27 mouse cellular contexts compared by ENCODE assay signal in genomic region chr12:39709850-39710249, GRCm38 (mm10).
DNase-seq lines count a peak whose midpoint lies in the region; ATAC-seq lines count a peak whose summit lies in the region.
"Had no signal": no experiment of that assay in that cellular context is flagged by ENCODE, and none has a peak within 500 bp of the region (broad histone marks: within the 10 kb centered on the region; RNA-seq: fewer than 3 reads in every experiment).

No protein-coding gene starts in this region.

- no peaks in the 10 kb centered on the region for H3K36me3 ChIP-seq in forebrain, embryonic 14.5 days (ENCODE audit: control insufficient read depth, insufficient read depth, low read length)
- H3K36me3 ChIP-seq in forebrain, embryonic 11.5 days (ENCODE audit: control insufficient read depth, insufficient read depth, low read length) = no peaks in the 10 kb centered on the region
- H3K36me3 ChIP-seq in hindbrain, embryonic 10.5 days = no peaks in the 10 kb centered on the region
- H3K36me3 ChIP-seq: hindbrain, embryonic 13.5 days; kidney, embryonic 15.5 days; neural tube, embryonic 13.5 days had no signal

- no peak overlapping the region for H3K4me2 ChIP-seq in forebrain, embryonic 14.5 days (ENCODE audit: low read length)
- no peak overlapping the region for H3K4me2 ChIP-seq in forebrain, embryonic 11.5 days (ENCODE audit: low read depth, low read length, severe bottlenecking)
- H3K4me2 ChIP-seq: hindbrain, embryonic 13.5 days; kidney, embryonic 15.5 days; liver, embryonic 11.5 days; neural tube, embryonic 13.5 days had no signal

- no peaks in the 10 kb centered on the region for H3K27me3 ChIP-seq in forebrain, embryonic 14.5 days (replicated peaks; ENCODE audit: control insufficient read depth, insufficient read depth, low read length)
- no peaks in the 10 kb centered on the region for H3K27me3 ChIP-seq in forebrain, embryonic 11.5 days (ENCODE audit: control insufficient read depth, insufficient read depth, low read length)
- no peaks in the 10 kb centered on the region for H3K27me3 ChIP-seq in hindbrain, embryonic 10.5 days (ENCODE audit: insufficient read depth, poor library complexity, severe bottlenecking)
- H3K27me3 ChIP-seq: hindbrain, embryonic 13.5 days; kidney, embryonic 15.5 days; neural tube, embryonic 13.5 days had no signal

- no peak overlapping the region for H3K4me3 ChIP-seq in forebrain, embryonic 14.5 days (ENCODE audit: low read depth, low read length)
- H3K4me3 ChIP-seq in forebrain, embryonic 11.5 days (ENCODE audit: low read depth, low read length) = no peak overlapping the region
- H3K4me3 ChIP-seq in hindbrain, embryonic 10.5 days = no peak overlapping the region
- H3K4me3 ChIP-seq: erythroblast, embryonic 14.5 days; hindbrain, embryonic 13.5 days; kidney, embryonic 15.5 days; myocyte; neural tube, embryonic 13.5 days had no signal

- DNase-seq in forebrain, embryonic 14.5 days (ENCODE audit: low spot score) = peak; percentile 24
- no peak for DNase-seq in forebrain, embryonic 11.5 days (ENCODE audit: low spot score)
- peak; percentile 13 to 28 for DNase-seq in layer of hippocampus, adult 8-10 months (ENCODE audit: low spot score in 2 of 2)
- no peak for DNase-seq in layer of hippocampus, postnatal 10 days (ENCODE audit: low spot score in 2 of 2)
- peak; percentile 12 for DNase-seq in right cerebral cortex, postnatal 25 days
- DNase-seq in right cerebral cortex, postnatal 14 days = no peak
- DNase-seq in hindbrain, embryonic 10.5 days (ENCODE audit: low spot score) = no peak
- DNase-seq: adrenal gland, postnatal 25 days; cerebellum, adult 11 months; cerebellum, adult 9-11 months; gastrocnemius, postnatal 25 days; kidney, adult 11 months; kidney, postnatal 36 days; liver, postnatal 0 days; right cerebral cortex, adult 18-20 months; spleen, adult 18-20 months; thymus, postnatal 14 days had no signal

- no peaks in the 10 kb centered on the region for H3K9me3 ChIP-seq in forebrain, embryonic 14.5 days (replicated peaks; ENCODE audit: control insufficient read depth, low read length)
- no peaks in the 10 kb centered on the region for H3K9me3 ChIP-seq in forebrain, embryonic 11.5 days (ENCODE audit: control insufficient read depth, low read length)
- H3K9me3 ChIP-seq in hindbrain, embryonic 10.5 days = no peaks in the 10 kb centered on the region
- H3K9me3 ChIP-seq: hindbrain, embryonic 13.5 days; kidney, embryonic 15.5 days; neural tube, embryonic 13.5 days had no signal

- 53% methylated on average over 5 of the region's 5 CpGs for WGBS in forebrain, embryonic 14.5 days
- WGBS in forebrain, embryonic 11.5 days = 83% methylated on average over 5 of the region's 5 CpGs
- WGBS in hindbrain, embryonic 10.5 days = 91% methylated on average over 5 of the region's 5 CpGs

- no peak overlapping the region for H3K9ac ChIP-seq in forebrain, embryonic 14.5 days (ENCODE audit: low read length)
- H3K9ac ChIP-seq in forebrain, embryonic 11.5 days (ENCODE audit: low read length) = no peak overlapping the region
- H3K9ac ChIP-seq: hindbrain, embryonic 13.5 days; kidney, embryonic 15.5 days; liver, postnatal 0 days; neural tube, embryonic 13.5 days had no signal

- ATAC-seq in forebrain, embryonic 14.5 days = peak; percentile 23; the same call in 1 of the 2 replicates
- no peak for ATAC-seq in forebrain, embryonic 11.5 days (replicated peaks; ENCODE audit: low FRiP score)
- ATAC-seq: CD4-positive, CD25-positive, alpha-beta regulatory T cell, adult 4 months; liver, postnatal 0 days; lung, postnatal 0 days; midbrain, embryonic 16.5 days had no signal

- 0 out of 2 replicates have a peak, but pooled peaks cover 3% of the 10 kb centered on the region for H3K4me1 ChIP-seq in forebrain, embryonic 14.5 days (ENCODE audit: control insufficient read depth, insufficient read depth, low read length)
- H3K4me1 ChIP-seq in forebrain, embryonic 11.5 days (replicated peaks; ENCODE audit: control insufficient read depth, insufficient read depth, low read length) = no peaks in the 10 kb centered on the region
- H3K4me1 ChIP-seq in hindbrain, embryonic 10.5 days (replicated peaks) = peaks cover 7% of the 10 kb centered on the region
- H3K4me1 ChIP-seq: kidney, embryonic 15.5 days; neural tube, embryonic 13.5 days had no signal

- no peak overlapping the region for H3K27ac ChIP-seq in forebrain, embryonic 14.5 days (ENCODE audit: low read depth, low read length)
- no peak overlapping the region for H3K27ac ChIP-seq in forebrain, embryonic 11.5 days (ENCODE audit: low read depth, low read length)
- no peak overlapping the region for H3K27ac ChIP-seq in hindbrain, embryonic 10.5 days
- H3K27ac ChIP-seq: hindbrain, embryonic 13.5 days; kidney, embryonic 15.5 days; macrophage; neural tube, embryonic 13.5 days had no signal

Comparison
In these comparisons a context has a peak if more than half of its experiments do, and no peak if none do; other contexts are left out.
1. DNase-seq: peak in forebrain, embryonic 14.5 days (single experiment), layer of hippocampus, adult 8-10 months (2 of 2) and right cerebral cortex, postnatal 25 days (single experiment); none in forebrain, embryonic 11.5 days (single experiment), layer of hippocampus, postnatal 10 days (0 of 2), right cerebral cortex, postnatal 14 days (single experiment) and hindbrain, embryonic 10.5 days (single experiment).